Mouse (Mus musculus) retina, postnatal 7 days (tissue): Measurements from ENCODE around the gene Atf1.
"Not testable (repeated sequence)": the region's sequence is repeated elsewhere in the genome, so short reads cannot be mapped to it uniquely, and the experiment has no call there.

Experiments
- DNase-seq: peaks from one replicate; pipeline ENCODE4 v3.0.0-alpha.2; 2012; ENCODE audit warnings: low read depth, low spot score

Gene Atf1

DNA sequence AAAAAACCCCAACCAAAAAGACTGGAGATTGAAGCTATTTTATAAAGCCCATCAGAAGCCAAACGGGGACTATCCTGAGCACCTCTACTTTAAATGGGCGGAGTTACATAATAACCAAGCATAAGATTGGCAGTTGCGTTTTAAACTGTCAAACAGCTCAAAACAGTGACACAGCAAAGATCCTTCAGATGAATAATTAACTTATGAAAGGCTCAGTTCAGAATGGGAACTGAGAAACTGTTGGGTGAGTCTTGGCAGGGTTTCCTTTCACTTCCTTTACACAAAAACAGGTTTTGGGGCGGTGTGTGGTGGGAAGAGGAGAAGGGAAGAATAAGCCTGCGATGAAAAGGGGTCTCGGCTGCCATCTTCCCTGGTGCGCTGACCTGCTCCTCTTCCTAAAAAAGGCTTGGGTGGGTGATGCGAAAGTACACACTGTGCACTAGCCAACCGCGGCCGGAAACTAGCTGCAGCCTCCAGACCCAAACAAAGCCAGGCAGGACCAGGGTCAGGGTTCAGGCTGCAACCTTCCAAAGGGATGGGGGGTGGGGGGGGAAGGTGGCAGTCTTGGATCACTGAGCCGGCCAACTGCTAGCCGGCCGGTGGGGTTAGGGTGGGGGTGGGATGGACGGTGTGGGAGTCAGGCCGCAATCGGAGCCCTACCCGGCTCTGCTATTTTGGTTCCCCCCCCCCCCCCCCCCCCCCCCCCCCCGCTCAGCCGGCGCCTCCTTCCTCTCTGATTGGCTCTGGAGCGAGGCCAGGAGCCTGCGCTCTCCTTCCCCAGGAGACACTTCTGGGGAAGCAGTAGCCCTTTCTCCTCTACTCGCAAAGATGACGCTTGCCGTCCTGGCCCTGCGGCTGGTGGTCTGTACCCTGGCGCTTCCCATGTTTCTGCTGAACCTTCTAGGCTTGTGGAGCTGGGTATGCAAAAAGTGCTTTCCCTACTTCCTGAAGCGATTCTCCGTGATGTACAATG is 76.7 kb downstream of the Atf1 start, which contains the start of gene Mettl7a1:
TSS of gene Mettl7a1 (plus strand) at position 122 of the 973 bp plus-strand sequence.
- DNase-seq = peak; percentile 56

DNA sequence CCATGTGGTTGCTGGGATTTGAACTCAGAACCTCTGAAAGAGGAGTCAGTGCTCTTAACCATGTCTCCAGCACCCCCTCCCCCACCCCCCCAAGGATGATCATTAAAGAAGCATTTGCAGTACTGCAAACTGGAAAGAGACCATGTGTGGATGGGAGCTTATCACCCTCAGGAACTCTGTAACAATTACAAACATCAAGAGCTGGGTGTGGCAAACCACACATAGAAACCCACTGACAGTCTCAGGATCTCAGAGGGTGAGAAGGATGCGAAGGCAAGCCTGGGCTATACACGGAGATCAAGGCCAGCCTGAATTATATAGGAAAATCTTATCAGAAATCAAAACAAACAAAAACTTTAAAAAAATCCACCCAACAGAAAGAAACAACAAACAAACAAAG is 78.6 kb downstream of the Atf1 start:
- DNase-seq = no peak

GRCm38 (mm10) chr15:100307438-100308096 is 79.9 kb downstream of the Atf1 start:
- not testable (repeated sequence) for DNase-seq
